Mouse (Mus musculus): ENCODE data around the gene Cilp2. TPM values are rescaled to one million over a fixed set of nuclear protein-coding genes. Genes with fewer than 3 reads are reported as not detected.
A peak's percentile ranks its signal among the peaks of the same experiment; 100 is the strongest.

Gene Cilp2
- polyA plus RNA-seq (2012; rRNA removed), result 0.16 and 0.34 TPM in 2 replicates

DNA sequence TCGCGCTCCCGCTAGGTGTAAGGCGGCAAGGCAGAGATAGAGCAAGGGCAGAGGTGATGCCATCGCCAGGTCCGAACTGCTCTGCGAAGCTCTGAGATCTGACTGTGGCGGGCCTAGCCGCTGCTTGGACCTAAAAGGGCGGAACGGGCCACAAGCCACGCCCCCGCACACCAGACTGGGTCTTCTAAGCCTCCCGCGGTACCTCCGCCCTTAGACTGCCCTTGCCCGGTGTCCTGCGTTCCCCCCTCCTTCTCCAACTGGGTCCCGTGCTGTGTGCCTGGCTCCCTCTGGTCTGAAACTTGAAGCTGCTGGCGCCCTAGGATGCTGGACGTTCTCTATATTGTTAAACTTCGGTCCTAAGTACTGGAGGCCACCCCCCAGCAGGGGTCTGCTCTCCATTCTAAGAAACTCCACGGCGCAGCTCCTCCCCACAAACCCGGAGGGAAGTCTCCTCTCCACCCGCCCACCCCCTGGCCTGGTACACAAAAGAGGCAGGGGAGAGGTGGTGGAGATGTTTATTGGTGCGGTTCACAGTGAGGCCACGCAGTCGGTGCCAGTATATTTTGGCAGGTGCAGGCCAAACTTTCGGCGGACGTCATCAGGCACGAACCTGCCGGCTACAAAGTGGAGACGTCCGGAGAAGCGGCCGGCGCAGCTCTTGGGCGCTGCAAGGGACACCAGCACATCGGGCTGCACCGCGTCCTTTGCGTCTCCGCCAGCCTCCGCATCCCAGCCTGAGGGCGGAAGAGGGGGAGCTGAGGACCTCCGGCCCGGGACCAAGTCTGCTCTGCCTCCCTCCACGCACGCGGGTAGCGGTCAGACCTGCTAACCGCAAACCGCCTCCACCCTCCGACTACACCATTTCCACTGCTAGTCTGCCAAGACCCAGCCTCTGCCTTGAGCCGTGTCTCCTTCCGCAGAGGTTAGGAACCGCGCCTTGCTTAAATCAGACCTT, at the start of gene Cilp2:
Cilp2 (minus strand) TSS at position 399 of the 955 bp plus-strand sequence.
- DNase-seq (ENCODE audit: low spot score), result no peak

- DNase-seq (ENCODE audit: low spot score), result no peak
These were observed 48.7 kb upstream of the Cilp2 start for GRCm38 (mm10) chr8:69936050-69936794.

GRCm38 (mm10) chr8:69935431-69935830, 47.9 kb upstream of the Cilp2 start:
- DNase-seq (ENCODE audit: low spot score), result no peak

- DNase-seq (ENCODE audit: low spot score), result no peak
These were observed 47.1 kb upstream of the Cilp2 start for GRCm38 (mm10) chr8:69934582-69934981.

GRCm38 (mm10) chr8:69933811-69934210, 46.3 kb upstream of the Cilp2 start:
- no peak for DNase-seq (ENCODE audit: low spot score)

GRCm38 (mm10) chr8:69926901-69927300, 39.4 kb upstream of the Cilp2 start:
- no peak for DNase-seq (ENCODE audit: low spot score)

DNA sequence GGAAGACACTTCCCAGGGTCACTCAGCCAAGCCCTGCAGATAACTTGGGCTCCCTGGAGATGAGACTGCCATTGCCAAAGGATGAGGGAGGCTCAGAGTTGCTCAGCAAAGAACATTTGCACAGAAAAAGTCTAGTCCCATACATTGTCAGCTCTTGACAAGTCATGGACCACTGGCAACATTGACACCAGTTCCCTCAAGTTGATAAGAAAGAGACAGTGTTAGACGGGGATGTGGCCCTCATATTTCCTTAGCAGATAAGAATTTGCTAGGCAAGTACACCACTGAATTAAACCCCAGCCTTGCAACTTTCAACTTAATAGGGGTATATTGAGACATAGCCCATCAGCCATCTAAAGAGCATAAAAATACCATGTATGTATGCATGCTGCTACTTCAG, 36.5 kb upstream of the Cilp2 start:
- DNase-seq (ENCODE audit: low spot score), result no peak

- no peak for DNase-seq (ENCODE audit: low spot score)
These were observed 33.7 kb upstream of the Cilp2 start for GRCm38 (mm10) chr8:69921141-69921540.

DNA sequence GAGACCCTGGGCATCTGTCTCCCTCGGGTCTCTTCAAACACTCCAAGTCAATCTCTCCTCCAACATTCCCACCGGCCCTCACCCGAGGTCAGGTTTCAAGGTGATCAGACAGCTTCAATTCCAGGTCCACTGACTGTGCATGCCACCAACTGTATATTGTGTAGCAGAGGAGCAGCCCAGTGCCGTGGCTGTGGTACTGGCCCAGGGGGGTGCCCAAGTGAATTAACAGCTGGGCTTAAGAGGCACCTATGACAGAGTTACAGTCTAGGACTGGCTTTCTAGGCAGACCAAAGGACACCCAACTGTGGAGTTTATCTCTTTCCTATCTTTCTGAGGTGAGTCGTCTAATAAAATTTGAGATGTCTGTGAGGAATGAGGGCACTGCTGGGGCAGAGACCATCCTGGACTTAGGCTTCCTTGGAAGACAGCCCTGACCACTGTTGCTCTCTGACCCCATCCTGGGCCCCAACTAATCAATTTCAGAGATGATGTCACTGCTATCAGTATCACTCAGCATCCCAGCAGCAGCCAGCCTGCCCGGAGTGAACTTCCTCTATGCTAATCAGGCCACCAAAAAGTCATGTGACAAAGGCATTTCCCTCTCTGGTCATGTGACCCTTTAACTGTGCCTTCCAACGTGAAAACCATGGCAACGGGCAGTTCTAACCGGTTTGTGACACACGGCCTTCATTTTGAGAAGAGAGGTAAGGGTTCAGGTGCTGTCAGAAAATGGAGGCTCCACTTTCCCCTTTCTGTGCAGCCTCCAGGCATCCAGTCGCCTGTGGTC, 32.6 kb upstream of the Cilp2 start:
- DNase-seq (ENCODE audit: low spot score), result no peak

GRCm38 (mm10) chr8:69919010-69919409, 31.5 kb upstream of the Cilp2 start:
- no peak for DNase-seq (ENCODE audit: low spot score)

DNA sequence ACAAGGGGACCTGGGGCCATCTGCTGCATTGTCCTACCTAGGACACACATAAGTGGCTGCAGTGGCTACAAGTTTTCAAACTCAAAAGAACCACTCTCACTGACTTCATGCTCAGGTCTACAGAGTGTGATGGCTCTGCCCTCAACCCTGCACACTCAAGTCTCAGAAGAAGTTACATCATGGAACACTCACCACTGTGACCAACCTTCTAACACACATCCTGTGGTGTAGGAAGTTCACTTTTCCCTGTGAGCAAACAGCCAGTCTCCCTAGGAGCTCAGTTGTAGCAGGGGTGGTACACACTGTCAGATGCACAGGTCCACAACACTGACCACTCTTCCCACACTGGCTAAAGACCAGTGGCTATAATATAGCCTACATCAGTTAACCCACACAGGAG, 31.0 kb upstream of the Cilp2 start:
- DNase-seq (ENCODE audit: low spot score), result no peak

GRCm38 (mm10) chr8:69915748-69916147, 28.3 kb upstream of the Cilp2 start:
- DNase-seq (ENCODE audit: low spot score), result no peak

DNA sequence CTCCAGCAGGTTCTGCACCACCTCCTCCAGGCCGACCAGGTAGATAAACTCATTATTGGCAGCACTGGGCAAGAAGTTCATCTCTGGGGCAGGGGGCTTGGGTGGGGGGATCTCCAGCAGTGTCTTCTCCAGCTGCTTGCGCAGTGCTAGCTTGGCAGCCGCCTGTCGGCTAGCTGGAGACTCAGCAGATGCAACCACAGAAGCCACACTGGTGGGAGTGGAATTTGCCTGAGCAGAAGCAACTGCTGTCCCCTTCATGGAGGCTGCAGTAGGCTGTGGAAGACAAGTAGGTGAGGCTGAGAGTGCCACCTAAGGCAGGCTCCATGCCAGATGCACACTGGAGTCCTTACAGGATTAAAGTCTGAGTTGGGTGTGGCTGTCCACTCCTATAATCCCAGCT, 27.0 kb upstream of the Cilp2 start:
- no peak for DNase-seq (ENCODE audit: low spot score)

DNA sequence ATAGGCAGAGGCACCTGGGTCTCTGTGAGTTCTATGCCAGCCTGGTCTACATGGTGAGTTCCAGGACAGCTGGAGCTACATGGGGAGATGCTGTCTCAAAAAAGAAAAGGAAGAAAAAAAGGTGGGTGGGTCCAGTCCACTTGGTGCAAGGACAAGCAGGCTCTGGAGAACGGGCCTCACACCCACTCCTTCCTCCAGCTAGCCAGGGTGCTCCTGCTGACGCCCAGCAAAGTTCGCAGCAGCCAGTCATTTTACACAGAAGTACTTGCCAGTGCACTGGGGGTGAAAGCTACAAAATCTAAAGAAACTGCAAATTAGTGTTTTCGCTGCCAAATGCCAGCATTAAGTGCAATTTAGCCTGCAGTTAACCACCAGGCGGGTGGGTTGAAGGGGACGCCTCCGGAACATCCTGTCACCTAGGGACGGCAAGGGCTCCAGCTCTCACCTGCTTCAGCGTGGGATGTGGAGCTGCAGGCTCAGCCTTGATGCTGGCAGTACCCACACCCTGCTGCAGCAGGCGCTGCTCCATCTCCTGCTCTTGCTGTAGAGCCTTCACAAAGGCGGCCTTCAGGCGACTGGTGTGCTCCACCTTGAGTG, 25.1 kb upstream of the Cilp2 start:
- no peak for DNase-seq (ENCODE audit: low spot score)

GRCm38 (mm10) chr8:69911917-69912316, 24.4 kb upstream of the Cilp2 start:
- DNase-seq (ENCODE audit: low spot score), result no peak

GRCm38 (mm10) chr8:69907106-69907505, 19.6 kb upstream of the Cilp2 start:
- DNase-seq (ENCODE audit: low spot score), result no peak

DNA sequence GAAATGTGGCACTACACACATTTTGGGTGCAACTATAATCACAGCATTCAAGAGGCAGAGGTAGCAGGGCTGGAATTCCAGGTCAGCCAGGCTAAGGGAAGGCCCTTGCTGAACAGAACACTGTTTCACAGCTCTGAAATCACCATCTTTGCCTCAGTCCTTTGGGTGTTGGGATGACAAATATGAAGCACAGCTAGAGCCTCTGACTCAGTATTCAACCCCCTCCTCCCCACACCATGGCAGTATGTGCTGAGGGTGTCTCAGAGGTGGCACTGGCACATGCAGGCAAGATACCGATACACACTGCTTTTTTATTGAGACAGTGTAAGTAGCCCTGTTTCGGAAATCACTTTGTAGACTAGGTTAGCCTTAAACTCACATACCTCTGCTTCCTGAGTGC, 18.8 kb upstream of the Cilp2 start:
- DNase-seq (ENCODE audit: low spot score), result no peak

- no peak for DNase-seq (ENCODE audit: low spot score)
These were observed 16.6 kb upstream of the Cilp2 start for GRCm38 (mm10) chr8:69904096-69904495.

- DNase-seq (ENCODE audit: low spot score), result peak; percentile 97
These were observed 15.6 kb upstream of the Cilp2 start for GRCm38 (mm10) chr8:69903063-69903542.

- peak; percentile 51 for DNase-seq (ENCODE audit: low spot score)
These were observed 14.9 kb upstream of the Cilp2 start, which contains the start of the genes Tssk6, Ndufa13 and Yjefn3 for GRCm38 (mm10) chr8:69902163-69903062. Gene Tssk6, plus strand, starts transcription at chr8:69902184. Gene Ndufa13, minus strand, starts transcription at chr8:69902558. Gene Yjefn3, minus strand, starts transcription at chr8:69902712.
